Mouse (Mus musculus): ENCODE data around the gene Hunk.

Hunk gene

GRCm38 (mm10) chr16:90390731-90391130 is 4.9 kb downstream of the Hunk start:
- no peak for DNase-seq (ENCODE audit: low spot score)

- no peak for DNase-seq (ENCODE audit: low spot score)
These were observed 8.9 kb downstream of the Hunk start for GRCm38 (mm10) chr16:90394761-90395160.

- DNase-seq (ENCODE audit: low spot score), result no peak
These were observed 10.3 kb downstream of the Hunk start for GRCm38 (mm10) chr16:90395996-90396556.

GRCm38 (mm10) chr16:90396882-90397281 is 11.1 kb downstream of the Hunk start:
- DNase-seq (ENCODE audit: low spot score), result no peak

- DNase-seq (ENCODE audit: low spot score), result no peak
These were observed 14.5 kb downstream of the Hunk start for GRCm38 (mm10) chr16:90400314-90400713.

- no peak for DNase-seq (ENCODE audit: low spot score)
These were observed 15.3 kb downstream of the Hunk start for GRCm38 (mm10) chr16:90400906-90401666.

DNA sequence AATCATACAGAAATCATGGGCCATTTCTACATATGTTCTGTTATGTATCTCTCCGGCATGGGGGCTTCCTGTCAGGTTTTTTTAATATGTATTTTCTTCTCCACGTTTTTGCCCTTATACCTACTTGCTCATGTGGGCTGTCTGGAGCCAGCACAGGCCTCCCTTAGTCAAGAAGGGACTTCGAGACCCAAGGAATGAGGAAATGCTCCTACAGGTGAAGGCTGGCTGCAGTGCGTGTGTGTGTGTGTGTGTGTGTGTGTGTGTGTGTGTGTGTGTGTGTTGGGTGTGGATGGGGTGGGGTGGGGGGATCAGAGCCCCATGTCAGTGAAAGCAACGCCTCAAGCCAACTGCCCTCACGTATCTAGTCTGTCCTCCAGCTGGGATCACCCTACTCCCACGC is 16.5 kb downstream of the Hunk start:
- no peak for DNase-seq (ENCODE audit: low spot score)

DNA sequence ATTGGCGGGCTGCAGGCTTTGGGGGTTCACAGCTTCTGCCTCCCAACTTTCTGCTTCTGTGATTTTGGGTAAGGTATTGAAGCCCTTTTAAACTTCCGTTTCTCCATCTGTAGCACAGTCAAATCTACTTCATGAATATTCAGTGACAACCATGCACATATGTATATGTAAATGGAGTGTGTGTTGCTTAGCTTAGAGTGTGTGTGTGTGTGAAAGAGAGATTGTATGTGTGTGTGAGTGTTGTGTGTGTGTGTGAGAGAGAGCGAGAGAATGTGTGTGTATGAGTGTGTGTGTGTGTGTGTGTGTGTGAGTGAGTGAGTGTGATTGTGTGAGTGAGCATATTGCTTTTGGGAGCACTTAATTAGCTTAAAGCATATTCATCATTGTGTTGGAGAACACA is 19.4 kb downstream of the Hunk start:
- no peak for DNase-seq (ENCODE audit: low spot score)

DNA sequence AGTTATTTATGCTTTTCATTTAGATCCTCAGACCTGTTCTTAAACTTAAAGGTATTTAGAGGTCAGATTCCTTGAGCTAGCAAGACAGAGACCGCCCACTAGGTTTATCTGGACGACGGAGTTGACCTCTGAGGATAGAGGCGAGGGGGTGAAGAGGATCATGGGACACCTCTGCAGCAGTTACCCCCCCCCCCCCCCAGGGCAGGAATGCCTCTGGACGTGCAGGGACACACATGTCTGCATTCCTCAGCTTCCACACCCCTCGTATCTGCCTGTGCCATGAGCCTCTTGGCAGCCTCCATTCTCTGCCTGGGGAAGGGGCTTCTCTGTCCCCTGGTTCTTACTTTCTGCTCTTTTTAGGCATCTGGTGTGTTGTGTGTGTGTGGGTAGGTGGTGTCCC is 19.8 kb downstream of the Hunk start:
- DNase-seq (ENCODE audit: low spot score), result no peak

GRCm38 (mm10) chr16:90407541-90408289 is 21.9 kb downstream of the Hunk start:
- no peak for DNase-seq (ENCODE audit: low spot score)

- DNase-seq (ENCODE audit: low spot score), result no peak
These were observed 26.6 kb downstream of the Hunk start for GRCm38 (mm10) chr16:90412096-90413082.

GRCm38 (mm10) chr16:90416621-90417020 is 30.8 kb downstream of the Hunk start:
- DNase-seq (ENCODE audit: low spot score), result no peak

- no peak for DNase-seq (ENCODE audit: low spot score)
These were observed 32.8 kb downstream of the Hunk start for GRCm38 (mm10) chr16:90418661-90419060.

DNA sequence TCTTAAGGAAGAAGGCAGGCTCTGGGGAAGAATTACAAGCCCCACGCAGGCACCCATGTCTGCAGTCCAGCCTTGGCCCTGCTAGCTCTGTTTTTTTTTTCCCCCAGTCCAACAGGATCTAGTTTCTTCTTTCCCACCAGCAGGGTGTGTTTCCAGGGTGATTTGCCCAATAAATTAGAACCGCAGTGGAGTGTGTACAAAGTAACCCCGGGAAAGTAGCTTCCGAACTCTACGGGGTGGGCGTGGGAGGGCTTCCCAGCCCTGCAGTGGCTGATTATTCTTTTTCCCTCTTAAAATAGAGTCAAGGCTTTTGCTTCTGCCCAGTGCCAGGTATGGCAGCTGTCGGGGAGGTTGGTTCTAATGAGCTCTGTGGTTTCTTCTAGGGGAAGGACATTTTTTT is 35.3 kb downstream of the Hunk start:
- DNase-seq (ENCODE audit: low spot score), result no peak

DNA sequence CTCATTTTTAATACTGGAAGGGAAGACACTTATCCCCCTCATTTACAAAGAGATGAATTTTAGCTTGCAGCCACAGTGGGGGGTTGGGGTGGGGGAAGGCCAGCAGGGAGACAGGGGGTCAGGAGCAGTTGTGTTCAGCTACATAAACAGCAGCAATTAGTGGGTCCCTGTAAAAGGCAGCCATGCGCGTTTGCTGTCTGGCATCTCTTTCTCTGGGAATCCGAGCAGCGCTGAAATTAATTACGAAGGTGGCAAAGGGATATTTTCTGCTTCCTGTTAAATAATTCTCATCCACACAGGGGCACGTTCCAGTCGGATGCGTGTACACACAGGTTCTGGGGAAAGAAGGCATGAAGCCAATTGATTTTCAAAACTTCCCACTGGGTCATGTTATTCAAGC is 35.7 kb downstream of the Hunk start:
- no peak for DNase-seq (ENCODE audit: low spot score)

GRCm38 (mm10) chr16:90422108-90422529 is 36.3 kb downstream of the Hunk start:
- DNase-seq (ENCODE audit: low spot score), result no peak

DNA sequence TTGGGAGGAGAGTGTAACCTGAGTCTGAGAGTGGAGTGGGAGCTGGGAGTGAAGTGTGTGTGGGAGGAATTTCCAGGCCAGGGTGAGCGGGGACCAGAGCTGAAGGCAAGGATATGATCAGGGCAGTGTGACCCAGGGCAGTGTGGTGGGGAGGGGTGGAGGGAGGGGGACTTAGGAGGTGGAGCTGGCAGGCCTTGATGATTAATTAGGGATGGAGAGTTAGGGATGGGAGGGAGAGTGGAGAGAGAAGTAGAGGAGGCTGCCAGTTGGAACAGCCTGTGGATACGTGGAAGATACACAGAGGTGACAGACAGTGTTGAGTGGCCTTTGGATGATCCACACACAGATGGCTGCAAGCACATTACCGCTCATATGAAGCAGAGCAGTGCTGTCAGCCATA is 38.1 kb downstream of the Hunk start:
- no peak for DNase-seq (ENCODE audit: low spot score)

DNA sequence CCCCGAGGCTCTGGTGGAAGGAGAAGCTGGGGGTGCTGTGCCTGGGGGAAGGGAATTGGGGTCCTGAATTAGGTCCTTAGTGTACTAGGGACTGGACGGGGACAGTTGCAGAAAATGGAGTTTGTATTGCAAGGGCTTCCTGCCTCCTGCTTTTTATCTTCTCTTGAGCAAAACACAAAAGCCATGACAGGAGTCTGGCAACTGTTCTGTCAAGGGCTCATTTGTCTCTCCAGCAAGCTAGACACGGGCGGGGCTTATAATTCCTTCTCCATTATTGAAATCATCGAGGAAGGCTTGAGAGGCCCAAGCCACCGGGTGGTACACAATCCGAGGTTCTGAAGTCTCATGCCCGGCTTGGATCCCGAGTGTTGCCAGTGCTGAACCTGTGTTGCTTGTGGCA is 38.6 kb downstream of the Hunk start:
- DNase-seq (ENCODE audit: low spot score), result no peak

DNA sequence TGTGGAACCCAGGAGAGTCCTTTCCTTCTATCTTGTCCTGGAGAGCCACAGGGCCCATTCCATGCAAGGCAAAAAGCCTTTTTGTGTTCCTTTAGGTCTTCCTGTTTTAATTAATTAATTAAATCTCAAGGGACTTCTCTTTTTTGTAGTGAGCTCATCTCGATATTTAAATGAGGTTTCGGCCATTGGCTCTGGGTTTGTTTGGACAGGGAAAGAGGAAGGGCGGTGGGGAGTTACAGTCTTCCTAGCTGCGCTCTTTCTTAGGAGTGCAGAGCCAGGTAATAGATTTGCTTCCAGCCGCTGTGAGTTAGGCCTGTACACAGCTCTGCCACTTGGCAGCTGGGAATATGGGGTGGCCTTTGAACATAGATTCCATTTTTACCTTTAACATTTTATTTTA is 40.4 kb downstream of the Hunk start:
- no peak for DNase-seq (ENCODE audit: low spot score)

DNA sequence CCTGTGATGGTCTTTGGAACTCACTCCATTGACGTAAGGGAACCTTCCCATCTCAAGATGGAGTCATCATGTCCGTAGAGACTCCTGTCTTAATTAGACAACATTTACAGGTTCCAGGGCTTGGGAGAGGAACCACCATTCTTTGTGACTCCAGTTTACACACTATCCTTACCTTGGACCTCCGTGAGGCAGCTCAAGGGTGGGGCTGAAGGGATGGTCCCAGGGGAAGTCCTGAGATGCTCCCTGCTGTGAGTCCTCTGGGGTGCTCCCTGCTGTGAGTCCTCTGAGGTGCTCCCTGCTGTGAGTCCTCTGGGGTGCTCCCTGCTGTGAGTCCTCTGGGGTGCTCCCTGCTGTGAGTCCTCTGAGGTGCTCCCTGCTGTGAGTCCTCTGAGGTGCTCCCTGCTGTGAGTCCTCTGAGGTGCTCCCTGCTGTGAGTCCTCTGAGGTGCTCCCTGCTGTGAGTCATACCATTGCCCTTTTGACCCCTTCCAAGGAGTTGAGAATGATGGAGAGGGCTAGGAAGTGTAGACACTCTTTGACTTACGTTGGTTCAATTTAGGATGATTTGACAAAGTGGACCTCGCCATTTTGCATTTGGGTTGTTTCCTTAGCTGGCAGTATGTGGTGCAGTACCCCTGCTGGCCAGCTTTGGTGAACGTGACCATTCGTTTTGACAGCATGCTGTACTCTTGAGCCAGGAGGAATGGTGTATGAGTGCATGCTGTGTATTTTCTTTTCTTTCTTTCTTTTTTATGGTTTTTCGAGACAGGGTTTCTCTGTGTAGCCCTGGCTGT is 42.2 kb downstream of the Hunk start:
- DNase-seq (ENCODE audit: low spot score), result no peak

DNA sequence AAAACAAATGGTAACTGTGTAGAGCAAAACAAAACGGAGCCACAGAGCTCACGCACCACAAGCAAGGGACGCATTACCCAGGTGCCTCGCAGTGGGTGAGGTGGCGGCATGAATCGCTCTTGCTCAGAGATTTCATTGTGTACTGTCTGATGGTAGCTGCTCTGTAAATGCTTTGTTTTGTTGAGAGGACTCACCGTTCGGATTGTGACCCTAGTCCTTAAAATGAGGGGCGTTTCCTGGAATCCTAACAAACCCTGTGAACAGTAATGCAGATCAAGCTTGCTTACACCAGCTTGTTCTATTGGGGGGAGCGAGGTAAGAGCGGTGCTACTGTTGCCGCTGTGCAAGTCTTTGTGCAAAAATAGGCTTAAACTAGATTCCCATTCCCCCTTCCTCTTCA is 47.7 kb downstream of the Hunk start:
- DNase-seq (ENCODE audit: low spot score), result no peak
